Mouse (Mus musculus) CH12.LX (cell line): ENCODE data around the gene Immp2l. TPM values are rescaled to one million over a fixed set of nuclear protein-coding genes. Genes with fewer than 3 reads are reported as not detected.

Source experiments
- DNase-seq: peaks from one replicate; pipeline ENCODE4 v3.0.0-alpha.2; 2013; ENCODE audit errors: extremely low read depth
- H3K27ac ChIP-seq: 2 replicates; pipeline ENCODE4 v1.5.1; 2012; ENCODE audit warnings: low read depth, mild to moderate bottlenecking, control low read depth, moderate library complexity; ENCODE audit not compliant: insufficient read depth
- H3K27me3 ChIP-seq: replicated peaks from 2 replicates; pipeline ENCODE3; 2012; ENCODE audit warnings: inconsistent platforms
- H3K36me3 ChIP-seq, 2 experiments: replicated peaks in 1 of 2; 2 replicates each; pipeline versions ENCODE3 to v1.6.1; 2012; ENCODE audit warnings: inconsistent platforms in 1 of 2, low read length in 1 of 2, mild to moderate bottlenecking in 1 of 2, mixed read lengths in 1 of 2, moderate library complexity in 1 of 2; ENCODE audit not compliant: control insufficient read depth in 1 of 2, insufficient read depth in 1 of 2
- H3K4me1 ChIP-seq, 2 experiments: 2 replicates each; pipeline ENCODE4 v1.6.1; 2012; ENCODE audit warnings: inconsistent platforms in 1 of 2, moderate library complexity in 1 of 2; ENCODE audit not compliant: insufficient read depth in 2 of 2, control insufficient read depth in 1 of 2
- H3K4me2 ChIP-seq: 2 replicates; pipeline ENCODE4 v1.6.1; 2012; ENCODE audit warnings: low read depth, mild to moderate bottlenecking, control low read depth; ENCODE audit not compliant: poor library complexity, insufficient read depth, severe bottlenecking
- H3K4me3 ChIP-seq, 3 experiments: fragments of 150-350 bp in 1 of 3; sonication (generic) in 1 of 3; replicated peaks in 1 of 3; 2 replicates each; pipeline versions ENCODE3 to v1.5.1; 2011 to 2012; ENCODE audit warnings: low read depth in 2 of 3, low read length in 2 of 3, mild to moderate bottlenecking in 2 of 3, moderate library complexity in 2 of 3, control low read depth in 1 of 3, improper control_type of control experiment in 1 of 3, inconsistent platforms in 1 of 3, mixed read lengths in 1 of 3; ENCODE audit not compliant: poor library complexity in 1 of 3
- H3K79me2 ChIP-seq: replicated peaks from 2 replicates; pipeline ENCODE4 v1.6.1; 2012; ENCODE audit warnings: mild to moderate bottlenecking, moderate library complexity; ENCODE audit not compliant: control insufficient read depth, poor library complexity, insufficient read depth, severe bottlenecking; ENCODE audit errors: extremely low read depth
- H3K9ac ChIP-seq: 2 replicates; pipeline ENCODE4 v1.6.1; 2012; ENCODE audit warnings: low read depth, mild to moderate bottlenecking, control low read depth, moderate library complexity; ENCODE audit not compliant: insufficient read depth
- H3K9me3 ChIP-seq: replicated peaks from 2 replicates; pipeline ENCODE3; 2012; ENCODE audit warnings: low read length, inconsistent platforms, mixed read lengths
- CTCF ChIP-seq, 2 experiments: IDR thresholded peaks in 1 of 2; conservative IDR thresholded peaks in 1 of 2; 2 replicates each; pipeline ENCODE4 v1.5.1; 2011 to 2012; ENCODE audit warnings: low read depth in 2 of 2, low read length in 2 of 2, improper control_type of control experiment in 1 of 2, inconsistent platforms in 1 of 2, mild to moderate bottlenecking in 1 of 2, moderate library complexity in 1 of 2
- ETS1 ChIP-seq: conservative IDR thresholded peaks from 2 replicates; pipeline ENCODE4 v1.6.1; 2012; ENCODE audit warnings: low read depth, mild to moderate bottlenecking, inconsistent platforms, low read length, improper control_type of control experiment, moderate library complexity
- GABPA ChIP-seq: IDR thresholded peaks from 2 replicates; pipeline ENCODE4 v1.6.1; 2012; ENCODE audit warnings: low read depth, low read length, improper control_type of control experiment, inconsistent platforms; ENCODE audit not compliant: insufficient replicate concordance
- JUND ChIP-seq: conservative IDR thresholded peaks from 2 replicates; pipeline ENCODE4 v1.6.1; 2011; ENCODE audit warnings: low read depth, low read length, improper control_type of control experiment
- KAT2A ChIP-seq: IDR thresholded peaks from 2 replicates; pipeline ENCODE4 v1.6.1; 2012; ENCODE audit warnings: low read length, improper control_type of control experiment, inconsistent platforms; ENCODE audit not compliant: insufficient replicate concordance
- MAZ ChIP-seq: IDR thresholded peaks from 2 replicates; pipeline ENCODE4 v1.6.1; 2012; ENCODE audit warnings: low read depth, mild to moderate bottlenecking, inconsistent platforms, low read length, improper control_type of control experiment, moderate library complexity
- MXI1 ChIP-seq: IDR thresholded peaks from 2 replicates; pipeline ENCODE4 v1.6.1; 2011; ENCODE audit warnings: mild to moderate bottlenecking, low read depth, low read length, improper control_type of control experiment
- NELFE ChIP-seq: IDR thresholded peaks from 2 replicates; pipeline ENCODE4 v1.6.1; 2011; ENCODE audit warnings: low read depth, low read length, improper control_type of control experiment
- RCOR1 ChIP-seq: conservative IDR thresholded peaks from 2 replicates; pipeline ENCODE4 v1.6.1; 2012; ENCODE audit warnings: low read depth, mild to moderate bottlenecking, inconsistent platforms, low read length, improper control_type of control experiment
- SMC3 ChIP-seq: IDR thresholded peaks from 2 replicates; pipeline ENCODE4 v1.6.1; 2011; ENCODE audit warnings: low read depth, low read length, improper control_type of control experiment
- UBTF ChIP-seq: IDR thresholded peaks from 2 replicates; pipeline ENCODE4 v1.6.1; 2012; ENCODE audit warnings: low read depth, mild to moderate bottlenecking, inconsistent platforms, low read length, improper control_type of control experiment, moderate library complexity
- USF1 ChIP-seq: IDR thresholded peaks from 2 replicates; pipeline ENCODE4 v1.6.1; 2014; ENCODE audit warnings: low read depth, mild to moderate bottlenecking, inconsistent platforms, low read length, improper control_type of control experiment
- USF2 ChIP-seq: conservative IDR thresholded peaks from 2 replicates; pipeline ENCODE4 v1.6.1; 2011; ENCODE audit warnings: low read depth, low read length, improper control_type of control experiment
- ZC3H11A ChIP-seq: IDR thresholded peaks from 2 replicates; pipeline ENCODE4 v1.6.1; 2012; ENCODE audit warnings: low read depth, mild to moderate bottlenecking, inconsistent platforms, low read length, improper control_type of control experiment
- ZKSCAN1 ChIP-seq: IDR thresholded peaks from 2 replicates; pipeline ENCODE4 v1.6.1; 2012; ENCODE audit warnings: low read depth, inconsistent platforms, low read length, improper control_type of control experiment, borderline replicate concordance
- ZMIZ1 ChIP-seq: IDR thresholded peaks from 2 replicates; pipeline ENCODE4 v1.6.1; 2012; ENCODE audit warnings: low read depth, mild to moderate bottlenecking, inconsistent platforms, low read length, improper control_type of control experiment
- dilution Hi-C: fragments of 300-500 bp; cut with MboI; formaldehyde crosslinking; loops from 2 replicates; pipeline ENCODE4 v1.14.3; 2020; ENCODE audit warnings: low sequenced_read_pairs; ENCODE audit not compliant: extremely low pct_unique_long_range_greater_than_20kb, extremely low pct_ligation_motif_present
- in situ Hi-C: fragments of 300-500 bp; cut with MboI; formaldehyde crosslinking; loops from 3 replicates; pipeline ENCODE4 v1.14.3; 2019; ENCODE audit warnings: low sequenced_read_pairs, low pct_ligation_motif_present, low pct_unique_long_range_greater_than_20kb, mixed read lengths
- polyA plus RNA-seq: library from polyadenylated mRNA; unstranded; fragments of >175 nt; gene quantifications from 2 replicates; pipeline ENCODE4 v1.2.1, GENCODE M21; 2012; ENCODE audit warnings: low read depth; ENCODE audit not compliant: insufficient read length
- total RNA-seq, 2 experiments: library from RNA; depleted of rRNA; stranded (reverse); fragments of 300-350 nt in 1 of 2; fragments of >200 nt in 1 of 2; gene quantifications; 2 replicates each; pipeline ENCODE4 v1.2.3; 2012 to 2014

The Immp2l gene
- total and polyA plus RNA-seq, 3 experiments: 4.8 to 16.5 (median 9.9) TPM

DNA sequence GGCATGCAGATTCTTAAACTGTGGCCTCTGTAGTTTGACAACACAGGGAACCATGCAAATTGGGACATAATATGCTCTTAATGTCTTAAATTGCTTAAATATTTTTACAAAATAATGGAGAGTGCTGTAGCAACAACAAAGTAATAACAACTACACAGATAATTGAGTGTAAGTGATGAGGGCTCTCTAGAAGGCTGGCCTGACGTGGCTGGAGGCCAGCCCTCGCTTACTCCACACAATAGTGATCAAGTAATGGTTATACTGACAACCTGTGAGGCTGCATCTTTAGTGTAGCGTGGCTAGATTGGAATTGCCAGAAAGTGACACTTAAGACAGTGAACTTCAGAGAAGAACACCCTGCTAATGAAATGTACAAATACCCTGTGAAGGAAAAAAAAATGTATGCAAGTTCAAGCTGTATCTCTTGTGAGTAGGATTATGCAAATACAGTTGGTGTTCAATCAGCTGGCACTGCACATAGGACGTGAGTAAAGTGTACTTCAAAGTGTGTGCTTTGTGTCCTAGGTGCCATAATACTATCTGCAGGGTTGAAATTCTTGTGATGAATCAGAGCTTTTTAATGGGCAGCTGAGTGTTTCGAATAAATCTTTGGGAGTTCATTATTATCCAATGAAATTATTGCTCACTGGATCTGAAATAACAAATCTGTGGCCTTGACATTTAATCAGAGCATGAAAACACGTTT lies 445.4 kb downstream of the Immp2l start:
- Histone ChIP-seq H3K36me3 (no peaks in the 10 kb centered on the region), H3K27me3 (no peaks in the 10 kb centered on the region), H3K4me1 (no peaks in the 10 kb centered on the region), H3K4me2 (no peak overlapping the region), H3K9ac (no peak overlapping the region), H3K79me2 (no peaks in the 10 kb centered on the region), H3K9me3 (no peaks in the 10 kb centered on the region), H3K27ac (no peak overlapping the region), H3K4me3 (no peak overlapping the region)
- dilution Hi-C loops: no loop called here
- no peak for DNase-seq
- in situ Hi-C loops: no loop called here
- TF ChIP-seq USF1: no peak
- TF ChIP-seq ZC3H11A: no peak
- TF ChIP-seq KAT2A: no peak
- TF ChIP-seq ZKSCAN1: no peak
- TF ChIP-seq UBTF: no peak
- no peak for TF ChIP-seq USF2
- no peak for TF ChIP-seq RCOR1

DNA sequence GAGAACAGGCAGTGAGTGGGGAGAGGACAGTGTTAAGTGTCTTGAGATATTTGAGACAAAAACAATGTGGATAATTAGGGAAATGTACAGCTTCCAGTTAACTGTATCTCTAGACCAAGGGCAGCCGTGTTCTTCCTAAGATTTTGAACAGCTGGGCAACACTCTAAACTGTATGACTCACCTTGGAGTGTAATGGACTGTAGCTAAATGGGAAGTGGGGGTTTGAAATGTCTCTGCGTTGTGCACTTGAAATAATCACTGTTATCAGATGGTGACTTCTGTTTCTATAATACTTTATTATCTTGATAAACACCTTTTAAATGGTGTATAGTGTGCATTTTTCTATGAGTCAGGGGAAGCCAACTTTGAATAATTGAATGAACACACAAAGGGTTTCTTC lies 457.6 kb downstream of the Immp2l start:
- TF ChIP-seq CTCF (conservative IDR thresholded peaks at IDR 0.05 in 1 of 2, IDR thresholded peaks at IDR 0.05 in 1 of 2; ENCODE audit: low read depth in 2 of 2, low read length in 2 of 2) (no peak), ZMIZ1 (no peak), MAZ (no peak), SMC3 (no peak), GABPA (no peak), ETS1 (no peak), JUND (no peak), NELFE (no peak), MXI1 (no peak)
- Histone ChIP-seq H3K27me3 (no peaks in the 10 kb centered on the region), H3K4me2 (no peak overlapping the region), H3K9ac (no peak overlapping the region), H3K4me1 (no peaks in the 10 kb centered on the region), H3K27ac (no peak overlapping the region), H3K4me3 (no peak overlapping the region), H3K36me3 (no peaks in the 10 kb centered on the region), H3K9me3 (no peaks in the 10 kb centered on the region), H3K79me2 (no peaks in the 10 kb centered on the region)
- dilution Hi-C loops: no loop called here
- no peak for DNase-seq
- in situ Hi-C loops: loop anchor here (25.0 kb wide), 2 partner anchors 369 to 644 kb away; no protein-coding TSS in a partner anchor
